Mouse (Mus musculus) myocyte (in vitro differentiated cells): ENCODE data around the gene C730034F03Rik. TPM values are rescaled to one million over a fixed set of nuclear protein-coding genes. Genes with fewer than 3 reads are reported as not detected.

Experiments used
- H3K27me3 ChIP-seq: one replicate; pipeline ENCODE4 v1.6.1; 2011; ENCODE audit not compliant: control insufficient read depth, insufficient read depth, insufficient read length
- H3K36me3 ChIP-seq: one replicate; pipeline ENCODE4 v1.6.1; 2011; ENCODE audit not compliant: control insufficient read depth, insufficient read depth
- H3K4me2 ChIP-seq: one replicate; pipeline ENCODE4 v1.6.1; 2011; ENCODE audit warnings: low read depth, control low read depth
- H3K4me3 ChIP-seq: one replicate; pipeline ENCODE4 v1.5.1; 2011; ENCODE audit warnings: mild to moderate bottlenecking, control low read depth, moderate library complexity
- H3K79me2 ChIP-seq: one replicate; pipeline ENCODE4 v1.6.1; 2011; ENCODE audit not compliant: control insufficient read depth, insufficient read depth
- H3ac ChIP-seq: one replicate; pipeline ENCODE4 v1.6.1; 2011; ENCODE audit not compliant: control insufficient read depth, insufficient read length
- CEBPB ChIP-seq: IDR thresholded peaks from 2 replicates; pipeline ENCODE4 v1.6.1; 2011; ENCODE audit warnings: mild to moderate bottlenecking, moderate library complexity; ENCODE audit not compliant: poor library complexity, insufficient read depth, severe bottlenecking
- E2F4 ChIP-seq: IDR thresholded peaks from one replicate; pipeline ENCODE4 v1.6.1; 2011; ENCODE audit warnings: mild to moderate bottlenecking, control low read depth, moderate library complexity; ENCODE audit not compliant: insufficient read depth
- MAX ChIP-seq: IDR thresholded peaks from one replicate; pipeline ENCODE4 v1.6.1; 2011; ENCODE audit warnings: low read depth, mild to moderate bottlenecking, control low read depth
- MYOD1 ChIP-seq, 3 experiments: IDR thresholded peaks; one replicate each; pipeline ENCODE4 v1.6.1; 2011; ENCODE audit warnings: control low read depth in 2 of 3, low read depth in 2 of 3, mild to moderate bottlenecking in 2 of 3, moderate library complexity in 1 of 3; ENCODE audit not compliant: insufficient read length in 2 of 3, control insufficient read depth in 1 of 3
- MYOG ChIP-seq, 3 experiments: IDR thresholded peaks; one replicate each; pipeline ENCODE4 v1.6.1; 2011; ENCODE audit warnings: control low read depth in 2 of 3, low read depth in 2 of 3, mild to moderate bottlenecking in 2 of 3; ENCODE audit not compliant: insufficient read length in 2 of 3, control insufficient read depth in 1 of 3, insufficient read depth in 1 of 3
- POLR2A ChIP-seq: IDR thresholded peaks from one replicate; pipeline ENCODE4 v1.6.1; 2011; ENCODE audit warnings: low read depth, mild to moderate bottlenecking, control low read depth, moderate library complexity; ENCODE audit not compliant: insufficient read length
- POLR2AphosphoS2 ChIP-seq: IDR thresholded peaks from one replicate; pipeline ENCODE4 v1.6.1; 2011; ENCODE audit warnings: low read depth, control low read depth; ENCODE audit not compliant: insufficient read length
- REST ChIP-seq: IDR thresholded peaks from one replicate; pipeline ENCODE4 v1.6.1; 2011; ENCODE audit warnings: mild to moderate bottlenecking, control low read depth, moderate library complexity; ENCODE audit not compliant: insufficient read depth, insufficient read length
- SRF ChIP-seq: IDR thresholded peaks from one replicate; pipeline ENCODE4 v1.6.1; 2011; ENCODE audit warnings: low read depth; ENCODE audit not compliant: control insufficient read depth, insufficient read length
- TCF12 ChIP-seq: IDR thresholded peaks from one replicate; pipeline ENCODE4 v1.6.1; 2011; ENCODE audit warnings: mild to moderate bottlenecking, control low read depth; ENCODE audit not compliant: poor library complexity, insufficient read depth, severe bottlenecking
- TCF3 ChIP-seq: IDR thresholded peaks from one replicate; pipeline ENCODE4 v1.6.1; 2011; ENCODE audit warnings: low read depth, control low read depth; ENCODE audit not compliant: insufficient read length
- USF1 ChIP-seq: IDR thresholded peaks from one replicate; pipeline ENCODE4 v1.6.1; 2011; ENCODE audit warnings: low read depth, mild to moderate bottlenecking, control low read depth, moderate library complexity
- polyA plus RNA-seq: library from polyadenylated mRNA; unstranded; fragments of >200 nt; fragmentation: generic; extraction: Trizol; gene quantifications from one replicate; pipeline ENCODE4 v1.2.1, GENCODE M21; 2012; ENCODE audit warnings: missing spikeins

C730034F03Rik gene
- polyA plus RNA-seq, 1 experiment: 0.80 TPM

GRCm38 (mm10) chr15:89410118-89410517 lies 19.3 kb upstream of the C730034F03Rik start, which contains the start of gene Syce3:
Gene Syce3, minus strand, starts transcription at chr15:89410503.
- Histone ChIP-seq H3K4me2 (no peak within 1 kb of the TSS), H3K27me3 (no peaks in the 10 kb centered on the region), H3K79me2 (no peaks in the 10 kb centered on the region), H3K4me3 (no peak within 1 kb of the TSS), H3K36me3 (no peaks in the 10 kb centered on the region), H3ac (no peak within 1 kb of the TSS)
- TF ChIP-seq POLR2AphosphoS2: no peak
- no peak for TF ChIP-seq E2F4
- TF ChIP-seq MYOG (IDR thresholded peaks at IDR 0.05; ENCODE audit: control insufficient read depth in 1 of 3, insufficient read depth in 1 of 3, insufficient read length in 2 of 3, low read depth in 2 of 3): no peak
- TF ChIP-seq MYOD1 (IDR thresholded peaks at IDR 0.05; ENCODE audit: control insufficient read depth in 1 of 3, insufficient read length in 2 of 3, low read depth in 2 of 3): no peak
- no peak for TF ChIP-seq POLR2A
- no peak for TF ChIP-seq USF1
- TF ChIP-seq MAX: no peak

- Histone ChIP-seq H3K4me2 (no peak overlapping the region), H3K4me3 (no peak overlapping the region), H3K27me3 (no peaks in the 10 kb centered on the region), H3K36me3 (peaks cover 8% of the 10 kb centered on the region), H3ac (no peak overlapping the region), H3K79me2 (no peaks in the 10 kb centered on the region)
- TF ChIP-seq REST (no peak), CEBPB (no peak), MAX (no peak), POLR2AphosphoS2 (no peak), E2F4 (no peak), MYOG (IDR thresholded peaks at IDR 0.05; ENCODE audit: control insufficient read depth in 1 of 3, insufficient read depth in 1 of 3, insufficient read length in 2 of 3, low read depth in 2 of 3) (no peak), TCF3 (no peak), USF1 (no peak), SRF (no peak), TCF12 (no peak), MYOD1 (IDR thresholded peaks at IDR 0.05; ENCODE audit: control insufficient read depth in 1 of 3, insufficient read length in 2 of 3, low read depth in 2 of 3) (no peak), POLR2A (no peak)
Observed at GRCm38 (mm10) chr15:89415282-89415681, 14.1 kb upstream of the C730034F03Rik start.

GRCm38 (mm10) chr15:89421938-89422337 lies 7.5 kb upstream of the C730034F03Rik start:
- Histone ChIP-seq H3K4me2 (no peak overlapping the region), H3K4me3 (no peak overlapping the region), H3K79me2 (no peaks in the 10 kb centered on the region), H3ac (no peak overlapping the region), H3K36me3 (peaks cover 12% of the 10 kb centered on the region), H3K27me3 (no peaks in the 10 kb centered on the region)
- TF ChIP-seq REST (no peak), CEBPB (no peak), MYOD1 (IDR thresholded peaks at IDR 0.05; ENCODE audit: control insufficient read depth in 1 of 3, insufficient read length in 2 of 3, low read depth in 2 of 3) (no peak), TCF3 (no peak), POLR2AphosphoS2 (no peak), MAX (no peak), SRF (no peak), TCF12 (no peak), MYOG (IDR thresholded peaks at IDR 0.05; ENCODE audit: control insufficient read depth in 1 of 3, insufficient read depth in 1 of 3, insufficient read length in 2 of 3, low read depth in 2 of 3) (no peak), POLR2A (no peak), USF1 (no peak), E2F4 (no peak)

GRCm38 (mm10) chr15:89424621-89425020 lies 4.8 kb upstream of the C730034F03Rik start:
- H3ac ChIP-seq: no peak overlapping the region
- no peaks in the 10 kb centered on the region for H3K27me3 ChIP-seq
- H3K79me2 ChIP-seq: peaks cover 12% of the 10 kb centered on the region
- no peak overlapping the region for H3K4me3 ChIP-seq
- TF ChIP-seq POLR2AphosphoS2 (no peak), TCF3 (no peak), USF1 (no peak), MYOD1 (IDR thresholded peaks at IDR 0.05; ENCODE audit: control insufficient read depth in 1 of 3, insufficient read length in 2 of 3, low read depth in 2 of 3) (no peak)
- H3K4me2 ChIP-seq: no peak overlapping the region
- peaks cover 16% of the 10 kb centered on the region for H3K36me3 ChIP-seq

GRCm38 (mm10) chr15:89425711-89426121 lies 3.7 kb upstream of the C730034F03Rik start, which contains the start of gene Cpt1b:
Gene Cpt1b, minus strand, starts transcription at chr15:89425863.
- Histone ChIP-seq H3K36me3 (peaks cover 9% of the 10 kb centered on the region), H3ac (no peak within 1 kb of the TSS), H3K79me2 (peaks cover 12% of the 10 kb centered on the region), H3K27me3 (no peaks in the 10 kb centered on the region), H3K4me3 (no peak within 1 kb of the TSS), H3K4me2 (no peak within 1 kb of the TSS)
- TF ChIP-seq TCF12: no peak
- TF ChIP-seq POLR2AphosphoS2: peak; percentile 71
